Mouse (Mus musculus) liver, embryonic 13.5 days (tissue): Measurements from ENCODE around the gene Zfp217. TPM values are rescaled to one million over a fixed set of nuclear protein-coding genes. Genes with fewer than 3 reads are reported as not detected.

Source experiments
- ATAC-seq: fragments of 200-750 bp; cut with Nextera tagmentation; 2 replicates; pipeline ENCODE4 v1.8.0; 2017; ENCODE audit warnings: low read depth, mild to moderate bottlenecking, moderate number of reproducible peaks, moderate library complexity
- DNase-seq: peaks from one replicate; pipeline ENCODE4 v3.0.0; 2022
- H3K27ac ChIP-seq: fragments of 300-500 bp; sonication (generic); 2 replicates; pipeline ENCODE4 v1.5.1; 2015; ENCODE audit warnings: moderate library complexity, mild to moderate bottlenecking, inconsistent platforms
- H3K27me3 ChIP-seq: fragments of 300-500 bp; sonication (generic); 2 replicates; pipeline ENCODE4 v1.6.1; 2015; ENCODE audit warnings: mild to moderate bottlenecking, inconsistent platforms
- H3K36me3 ChIP-seq: fragments of 300-500 bp; sonication (generic); 2 replicates; pipeline ENCODE4 v1.6.1; 2015; ENCODE audit warnings: mild to moderate bottlenecking, inconsistent platforms
- H3K4me1 ChIP-seq: fragments of 300-500 bp; sonication (generic); replicated peaks from 2 replicates; pipeline ENCODE4 v1.6.1; 2015; ENCODE audit warnings: inconsistent platforms
- H3K4me2 ChIP-seq: fragments of 300-500 bp; sonication (generic); 2 replicates; pipeline ENCODE4 v1.6.1; 2015; ENCODE audit warnings: inconsistent platforms, mild to moderate bottlenecking, moderate library complexity
- H3K4me3 ChIP-seq: fragments of 300-500 bp; sonication (generic); replicated peaks from 2 replicates; pipeline ENCODE4 v1.5.1; 2015; ENCODE audit warnings: mild to moderate bottlenecking, inconsistent platforms
- H3K9ac ChIP-seq: fragments of 300-500 bp; sonication (generic); 2 replicates; pipeline ENCODE4 v1.6.1; 2015; ENCODE audit warnings: mild to moderate bottlenecking, inconsistent platforms
- H3K9me3 ChIP-seq: fragments of 300-500 bp; sonication (generic); replicated peaks from 2 replicates; pipeline ENCODE4 v1.6.1; 2016; ENCODE audit warnings: inconsistent platforms
- WGBS: fragments of 180-500 bp; shearing (Covaris S2); methylation state at CpG from one replicate; pipeline ENCODE4 v1.1.7; 2015; ENCODE audit not compliant: insufficient replicate concordance; 5-methylcytosine and 5-hydroxymethylcytosine counted together
- polyA plus RNA-seq: library from polyadenylated mRNA; unstranded; fragments of >200 nt; fragmentation: Nextera tagmentation; extraction: Ambion mirVana; gene quantifications from 2 replicates; pipeline ENCODE4 v1.2.1, GENCODE M21; 2015

Gene Zfp217
- polyA plus RNA-seq, 1 experiment from 2014 or later = 3.7 TPM

DNA sequence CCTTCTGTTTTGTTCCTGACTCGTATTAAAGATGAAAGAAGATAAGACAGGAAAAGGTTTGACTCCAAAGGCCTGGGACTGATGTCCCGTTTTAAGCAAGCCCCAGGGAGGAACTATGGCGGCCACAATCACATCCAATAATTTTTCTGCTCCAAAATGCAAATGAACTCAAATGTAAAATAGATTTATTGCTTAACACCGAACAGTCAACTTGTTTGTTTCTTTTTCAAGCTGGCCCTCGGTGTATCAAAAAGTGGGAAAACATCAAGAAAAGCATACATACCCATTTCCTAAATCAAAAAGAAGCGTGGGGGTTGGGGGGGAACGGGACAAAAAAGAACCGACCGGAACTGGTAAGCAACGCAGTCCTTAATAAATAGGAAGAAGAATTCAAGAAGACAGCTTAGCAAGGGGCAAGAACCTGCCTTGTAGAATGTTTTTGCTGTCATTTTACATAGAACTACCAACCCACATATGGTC, 15.9 kb downstream of the Zfp217 start:
- H3K4me2 ChIP-seq = peak overlapping the region; percentile 97
- H3K4me1 ChIP-seq = peaks cover 87% of the 10 kb centered on the region
- H3K9ac ChIP-seq = peak overlapping the region; percentile 98
- H3K36me3 ChIP-seq = no peaks in the 10 kb centered on the region
- H3K27ac ChIP-seq = peak overlapping the region; percentile 90
- 5% methylated on average over 10 of the region's 10 CpGs for WGBS
- no peaks in the 10 kb centered on the region for H3K27me3 ChIP-seq
- no peak for ATAC-seq
- H3K9me3 ChIP-seq = no peaks in the 10 kb centered on the region
- peak overlapping the region; percentile 98 for H3K4me3 ChIP-seq
- no peak for DNase-seq

- Histone ChIP-seq H3K4me2 (peak overlapping the region; percentile 97), H3K4me1 (peaks cover 87% of the 10 kb centered on the region), H3K27me3 (no peaks in the 10 kb centered on the region), H3K9me3 (no peaks in the 10 kb centered on the region), H3K36me3 (no peaks in the 10 kb centered on the region), H3K4me3 (peak overlapping the region; percentile 98), H3K27ac (peak overlapping the region; percentile 90), H3K9ac (peak overlapping the region; percentile 98)
- ATAC-seq (peak; percentile 69), DNase-seq (peak; percentile 74)
- WGBS = under 1% methylated on average over 72 of the region's 122 CpGs
Observed at GRCm38 (mm10) chr2:170130780-170131645, 16.9 kb downstream of the Zfp217 start.

DNA sequence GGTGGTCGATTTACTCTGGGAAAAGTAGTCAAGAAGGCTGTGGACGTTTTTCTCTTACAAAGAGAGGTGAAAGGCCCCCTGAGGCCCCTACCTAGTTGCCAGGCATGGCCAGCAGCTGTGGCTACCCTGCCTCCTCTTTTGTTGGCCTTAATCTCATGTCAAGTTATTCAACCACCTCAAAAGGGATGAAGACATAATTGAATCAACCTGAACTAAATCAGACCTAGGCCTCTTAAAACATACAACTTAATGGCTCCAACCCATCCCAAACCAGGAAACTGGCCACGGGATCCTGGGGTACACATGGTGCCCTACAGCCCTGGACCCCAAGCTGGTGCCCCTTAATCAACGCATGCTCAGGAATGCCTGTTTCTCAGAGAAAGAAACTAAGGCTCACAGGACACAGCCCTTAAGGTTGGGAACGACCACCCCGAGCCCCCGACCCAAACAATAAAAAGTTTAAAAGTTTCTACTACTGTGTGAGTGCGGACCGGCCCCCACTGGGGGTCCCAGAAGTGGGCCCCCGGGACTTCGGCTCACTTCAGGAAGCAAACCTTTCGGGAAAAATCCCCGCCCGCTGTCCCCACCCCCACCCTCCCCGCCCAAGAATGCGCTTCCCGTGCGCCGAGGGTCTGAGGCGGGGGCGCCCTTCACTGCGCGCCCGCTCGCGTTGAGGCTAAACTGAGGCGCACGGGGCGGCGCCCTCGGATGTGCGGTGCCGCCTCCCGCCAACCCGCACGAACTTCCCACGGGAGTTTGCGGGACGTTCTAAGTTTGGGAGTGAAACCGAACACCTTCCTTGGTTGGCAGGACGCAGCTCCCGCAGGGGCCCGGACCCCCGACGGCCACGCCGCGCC, 17.8 kb downstream of the Zfp217 start:
- H3K4me3 ChIP-seq = peak overlapping the region; percentile 98
- peak overlapping the region; percentile 97 for H3K4me2 ChIP-seq
- H3K36me3 ChIP-seq = no peaks in the 10 kb centered on the region
- peaks cover 92% of the 10 kb centered on the region for H3K4me1 ChIP-seq
- under 1% methylated on average over 47 of the region's 48 CpGs for WGBS
- H3K27ac ChIP-seq = peak overlapping the region; percentile 90
- H3K9me3 ChIP-seq = no peaks in the 10 kb centered on the region
- ATAC-seq = no peak
- H3K9ac ChIP-seq = peak overlapping the region; percentile 98
- H3K27me3 ChIP-seq = no peaks in the 10 kb centered on the region
- no peak for DNase-seq

DNA sequence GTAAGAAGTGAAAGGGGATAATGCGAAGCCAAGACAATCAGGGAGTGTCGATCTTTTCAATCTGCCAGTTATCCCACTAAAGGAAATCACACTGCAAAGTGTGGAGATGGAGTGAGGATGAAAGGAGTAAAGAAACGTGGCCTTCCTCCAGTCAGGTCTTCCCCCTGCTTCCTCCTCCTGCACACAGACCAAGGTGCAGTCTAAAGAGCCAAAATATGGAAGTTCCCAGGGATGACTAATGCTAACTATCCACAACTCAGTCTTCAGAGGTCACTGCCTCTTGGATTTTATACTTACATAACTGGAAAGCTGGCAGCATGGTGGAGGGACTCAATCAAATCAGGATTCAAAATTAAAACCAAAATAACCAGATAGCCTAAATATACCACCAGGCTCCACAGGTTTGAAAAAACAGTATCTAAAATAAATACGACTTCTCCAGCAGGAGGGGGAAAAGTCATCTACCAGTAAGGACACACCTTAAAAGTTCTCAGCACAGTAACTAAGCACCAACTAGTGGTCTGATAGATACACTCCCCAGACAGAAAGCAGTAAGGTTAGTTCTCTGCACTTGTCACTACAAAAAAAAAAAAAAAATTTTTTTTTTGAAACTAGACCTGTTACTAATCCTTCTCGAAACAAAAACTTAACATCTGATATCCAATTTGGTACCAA, 18.5 kb downstream of the Zfp217 start:
- Histone ChIP-seq H3K27me3 (no peaks in the 10 kb centered on the region), H3K9me3 (no peaks in the 10 kb centered on the region), H3K4me3 (peak overlapping the region; percentile 98), H3K4me1 (peaks cover 91% of the 10 kb centered on the region), H3K36me3 (no peaks in the 10 kb centered on the region), H3K9ac (peak overlapping the region; percentile 98), H3K4me2 (peak overlapping the region; percentile 97), H3K27ac (peak overlapping the region; percentile 90)
- 6% methylated on average over 5 of the region's 5 CpGs for WGBS
- no peak for DNase-seq
- no peak for ATAC-seq

GRCm38 (mm10) chr2:170128461-170129247, 19.2 kb downstream of the Zfp217 start:
- DNase-seq (peak; percentile 81), ATAC-seq (peak; percentile 78)
- Histone ChIP-seq H3K9ac (peak overlapping the region; percentile 98), H3K4me2 (peak overlapping the region; percentile 97), H3K4me1 (peaks cover 88% of the 10 kb centered on the region), H3K9me3 (no peaks in the 10 kb centered on the region), H3K27me3 (no peaks in the 10 kb centered on the region), H3K36me3 (peaks cover 3% of the 10 kb centered on the region; the same call in 1 of the 2 replicates), H3K4me3 (peak overlapping the region; percentile 98), H3K27ac (peak overlapping the region; percentile 90)
- WGBS = 7% methylated on average over 7 of the region's 7 CpGs

- peak overlapping the region; percentile 90 for H3K27ac ChIP-seq
- no peak for ATAC-seq
- peaks cover 85% of the 10 kb centered on the region for H3K4me1 ChIP-seq
- peak overlapping the region; percentile 98 for H3K9ac ChIP-seq
- H3K4me3 ChIP-seq = no peak overlapping the region
- no peak for DNase-seq
- H3K4me2 ChIP-seq = peak overlapping the region; percentile 97
- H3K9me3 ChIP-seq = no peaks in the 10 kb centered on the region
- no peaks in the 10 kb centered on the region for H3K27me3 ChIP-seq
- peaks cover 12% of the 10 kb centered on the region for H3K36me3 ChIP-seq
- 16% methylated on average over 3 of the region's 3 CpGs for WGBS
Observed at GRCm38 (mm10) chr2:170127523-170127922, 20.4 kb downstream of the Zfp217 start.

DNA sequence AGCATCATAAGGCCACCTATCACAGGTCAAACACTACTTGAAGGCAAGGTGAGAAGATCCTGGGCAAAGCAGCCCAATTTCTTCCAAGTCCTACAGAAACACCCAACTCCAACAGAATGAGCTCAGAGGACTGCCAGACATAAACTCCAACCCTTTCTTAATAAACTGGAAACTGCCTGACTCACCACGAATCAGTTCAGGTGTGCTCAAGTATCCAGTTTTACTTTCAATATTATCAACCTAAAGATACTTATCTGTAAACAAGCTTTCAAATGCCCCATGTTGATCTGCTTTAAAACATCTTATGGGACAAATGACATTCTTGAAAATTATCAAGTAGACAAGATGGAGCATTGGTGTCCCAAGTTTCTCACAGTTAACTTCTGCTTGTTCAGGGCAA, 21.6 kb downstream of the Zfp217 start:
- Histone ChIP-seq H3K9me3 (no peaks in the 10 kb centered on the region), H3K9ac (no peak overlapping the region), H3K4me2 (no peak overlapping the region), H3K4me3 (no peak overlapping the region), H3K27ac (0 out of 2 replicates have a peak overlapping the region, but pooled peaks have one; percentile 16), H3K27me3 (no peaks in the 10 kb centered on the region), H3K4me1 (peaks cover 82% of the 10 kb centered on the region), H3K36me3 (peaks cover 15% of the 10 kb centered on the region)
- WGBS = 72% methylated on average over 1 of the region's 1 CpGs
- DNase-seq (no peak), ATAC-seq (no peak)

DNA sequence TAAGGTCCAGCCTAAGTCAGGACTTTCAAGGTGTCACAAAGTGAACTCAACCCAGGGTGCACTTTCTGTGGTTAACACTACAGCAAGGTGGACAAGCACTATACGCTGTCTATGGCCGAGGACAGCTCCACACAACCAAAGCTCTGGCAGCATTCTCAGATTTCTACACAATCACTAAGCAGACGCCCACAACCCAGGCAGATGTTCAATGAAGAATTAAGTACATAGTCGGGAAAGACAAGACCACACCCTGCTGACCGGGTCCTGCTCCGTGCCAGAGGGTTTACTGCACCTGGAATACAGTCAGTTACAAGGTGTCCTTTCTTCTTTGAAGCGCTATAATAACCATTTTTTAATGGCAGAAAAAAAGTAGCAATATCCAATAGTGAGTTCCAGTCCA, 25.7 kb downstream of the Zfp217 start:
- no peaks in the 10 kb centered on the region for H3K27me3 ChIP-seq
- ATAC-seq = no peak
- H3K27ac ChIP-seq = no peak overlapping the region
- no peak overlapping the region for H3K4me2 ChIP-seq
- no peaks in the 10 kb centered on the region for H3K9me3 ChIP-seq
- 72% methylated on average over 7 of the region's 7 CpGs for WGBS
- peaks cover 55% of the 10 kb centered on the region for H3K36me3 ChIP-seq
- no peak for DNase-seq
- peaks cover 78% of the 10 kb centered on the region for H3K4me1 ChIP-seq
- no peak overlapping the region for H3K9ac ChIP-seq
- no peak overlapping the region for H3K4me3 ChIP-seq

GRCm38 (mm10) chr2:170120139-170121027, 27.5 kb downstream of the Zfp217 start:
- no peak; the same call in 1 of the 2 replicates for ATAC-seq
- Histone ChIP-seq H3K4me1 (peaks cover 67% of the 10 kb centered on the region), H3K27ac (no peak overlapping the region), H3K9ac (no peak overlapping the region), H3K4me2 (no peak overlapping the region), H3K4me3 (no peak overlapping the region), H3K9me3 (no peaks in the 10 kb centered on the region), H3K36me3 (peaks cover 70% of the 10 kb centered on the region), H3K27me3 (no peaks in the 10 kb centered on the region)
- 82% methylated on average over 19 of the region's 19 CpGs for WGBS
- no peak for DNase-seq
